Mouse (Mus musculus): Measurements from ENCODE around the gene Atp11a. TPM values are rescaled to one million over a fixed set of nuclear protein-coding genes. Genes with fewer than 3 reads are reported as not detected.

The Atp11a gene
- 10 to 100 TPM; 58.0 to 62.5 TPM for total RNA-seq (2021)
- long read RNA-seq, experiment 1, partial matches to known transcripts = 4 of 6 reads
- long read RNA-seq, experiment 1, other reads (novel, unspliced or antisense) = 2 of 6 reads
- long read RNA-seq, experiment 2, partial matches to known transcripts = 2 of 8 reads
- long read RNA-seq, experiment 2, other reads (novel, unspliced or antisense) = 6 of 8 reads

- DNase-seq (ENCODE audit: low spot score in 2 of 2) = peak; percentile 53 to 63
These were observed at the start of gene Atp11a for GRCm38 (mm10) chr8:12756391-12757157. TSS of gene Atp11a (plus strand) at chr8:12757014.

GRCm38 (mm10) chr8:12711623-12712022, 45.2 kb upstream of the Atp11a start:
- no peak for DNase-seq (ENCODE audit: low spot score in 2 of 2)

GRCm38 (mm10) chr8:12715861-12716585, 40.8 kb upstream of the Atp11a start:
- DNase-seq (ENCODE audit: low spot score in 2 of 2) = no peak

GRCm38 (mm10) chr8:12719091-12719490, 37.7 kb upstream of the Atp11a start:
- no peak for DNase-seq (ENCODE audit: low spot score in 2 of 2)

- DNase-seq (ENCODE audit: low spot score in 2 of 2) = no peak
These were observed 28.2 kb upstream of the Atp11a start for GRCm38 (mm10) chr8:12728644-12729043.

GRCm38 (mm10) chr8:12730780-12731179, 26.0 kb upstream of the Atp11a start:
- DNase-seq (ENCODE audit: low spot score in 2 of 2) = no peak

- no peak for DNase-seq (ENCODE audit: low spot score in 2 of 2)
These were observed 24.4 kb upstream of the Atp11a start for GRCm38 (mm10) chr8:12732431-12732830.

- DNase-seq (ENCODE audit: low spot score in 2 of 2) = no peak
These were observed 17.7 kb upstream of the Atp11a start for GRCm38 (mm10) chr8:12739113-12739512.

GRCm38 (mm10) chr8:12743390-12743789, 13.4 kb upstream of the Atp11a start:
- DNase-seq (ENCODE audit: low spot score in 2 of 2) = no peak

- no peak for DNase-seq (ENCODE audit: low spot score in 2 of 2)
These were observed 8.6 kb upstream of the Atp11a start for GRCm38 (mm10) chr8:12748183-12748582.

- no peak for DNase-seq (ENCODE audit: low spot score in 2 of 2)
These were observed 7.7 kb upstream of the Atp11a start for GRCm38 (mm10) chr8:12749116-12749515.

- no peak for DNase-seq (ENCODE audit: low spot score in 2 of 2)
These were observed 3.8 kb upstream of the Atp11a start for GRCm38 (mm10) chr8:12753054-12753453.

- no peak for DNase-seq (ENCODE audit: low spot score in 2 of 2)
These were observed 2.7 kb upstream of the Atp11a start for GRCm38 (mm10) chr8:12754115-12754514.

- no peak for DNase-seq (ENCODE audit: low spot score in 2 of 2)
These were observed 1.5 kb upstream of the Atp11a start for GRCm38 (mm10) chr8:12755312-12755711.

- no peak for DNase-seq (ENCODE audit: low spot score in 2 of 2)
These were observed 988 bp upstream of the Atp11a start for GRCm38 (mm10) chr8:12755826-12756225.

- DNase-seq (ENCODE audit: low spot score in 2 of 2) = peak; percentile 19 to 23
These were observed 572 bp downstream of the Atp11a start for GRCm38 (mm10) chr8:12757231-12757940.

- no peak for DNase-seq (ENCODE audit: low spot score in 2 of 2)
These were observed 3.1 kb downstream of the Atp11a start for GRCm38 (mm10) chr8:12759963-12760362.

- no peak for DNase-seq (ENCODE audit: low spot score in 2 of 2)
These were observed 5.1 kb downstream of the Atp11a start for GRCm38 (mm10) chr8:12761873-12762272.

GRCm38 (mm10) chr8:12763565-12764108, 6.8 kb downstream of the Atp11a start:
- DNase-seq (ENCODE audit: low spot score in 2 of 2) = no peak

- no peak for DNase-seq (ENCODE audit: low spot score in 2 of 2)
These were observed 8.2 kb downstream of the Atp11a start for GRCm38 (mm10) chr8:12764971-12765370.

- no peak for DNase-seq (ENCODE audit: low spot score in 2 of 2)
These were observed 10.4 kb downstream of the Atp11a start for GRCm38 (mm10) chr8:12767176-12767575.
